Mouse (Mus musculus) MEL (cell line): Measurements from ENCODE around the gene Kif19a.

ENCODE experiments used
- BHLHE40 ChIP-seq: IDR thresholded peaks from 2 replicates; pipeline ENCODE4 v1.6.1; 2012; ENCODE audit warnings: low read depth, mild to moderate bottlenecking, inconsistent platforms, low read length, improper control_type of control experiment, borderline replicate concordance
- CTCF ChIP-seq, 3 experiments: IDR thresholded peaks in 2 of 3; conservative IDR thresholded peaks in 1 of 3; 2 replicates each; pipeline ENCODE4 v1.5.1; 2011 to 2012; ENCODE audit warnings: low read length in 3 of 3, low read depth in 2 of 3, mild to moderate bottlenecking in 2 of 3, improper control_type of control experiment in 1 of 3, inconsistent platforms in 1 of 3, mixed read lengths in 1 of 3, moderate library complexity in 1 of 3; ENCODE audit not compliant: control insufficient read depth in 1 of 3, insufficient read depth in 1 of 3, poor library complexity in 1 of 3, severe bottlenecking in 1 of 3
- MAX ChIP-seq: IDR thresholded peaks from 2 replicates; pipeline ENCODE4 v1.6.1; 2011; ENCODE audit warnings: low read length, improper control_type of control experiment
- POLR2A ChIP-seq, 2 experiments: IDR thresholded peaks; 2 replicates each; pipeline ENCODE4 v1.6.1; 2011 to 2012; ENCODE audit warnings: low read length in 2 of 2, mild to moderate bottlenecking in 2 of 2, control low read depth in 1 of 2, improper control_type of control experiment in 1 of 2, low read depth in 1 of 2, moderate library complexity in 1 of 2; ENCODE audit not compliant: control insufficient read depth in 1 of 2, insufficient read depth in 1 of 2, poor library complexity in 1 of 2
- POLR2AphosphoS2 ChIP-seq: IDR thresholded peaks from 2 replicates; pipeline ENCODE4 v1.6.1; 2011; ENCODE audit warnings: low read length, improper control_type of control experiment
- USF1 ChIP-seq: IDR thresholded peaks from 2 replicates; pipeline ENCODE4 v1.6.1; 2014; ENCODE audit warnings: low read depth, mild to moderate bottlenecking, inconsistent platforms, low read length, improper control_type of control experiment, moderate library complexity

GRCm38 (mm10) chr11:114771896-114772295 is 6.7 kb downstream of the Kif19a start:
- TF ChIP-seq POLR2AphosphoS2 (no peak), MAX (no peak), BHLHE40 (no peak), USF1 (no peak), POLR2A (IDR thresholded peaks at IDR 0.05; ENCODE audit: control insufficient read depth in 1 of 2, insufficient read depth in 1 of 2, low read depth in 1 of 2, low read length in 2 of 2, poor library complexity in 1 of 2) (no peak), CTCF (IDR thresholded peaks at IDR 0.05 in 2 of 3, conservative IDR thresholded peaks at IDR 0.05 in 1 of 3; ENCODE audit: control insufficient read depth in 1 of 3, insufficient read depth in 1 of 3, low read depth in 2 of 3, low read length in 3 of 3, poor library complexity in 1 of 3, severe bottlenecking in 1 of 3) (no peak)
